Mouse (Mus musculus) layer of hippocampus, postnatal 14 days (tissue): ENCODE data around the gene Gm3625. TPM values are rescaled to one million over a fixed set of nuclear protein-coding genes. Genes with fewer than 3 reads are reported as not detected.
"Not testable (repeated sequence)": the region's sequence is repeated elsewhere in the genome, so short reads cannot be mapped to it uniquely, and the experiment has no call there.

Source experiments
- DNase-seq, 2 experiments: peaks; one replicate each; pipeline ENCODE4 v3.0.0; 2021 to 2022; ENCODE audit warnings: low spot score in 2 of 2, mixed read lengths in 1 of 2
- total RNA-seq, 2 experiments: library from RNA; stranded (reverse); gene quantifications; 2 replicates each; pipeline ENCODE4 v1.2.3; 2021

The Gm3625 gene
- total RNA-seq, 2 experiments from 2014 or later: not detected

GRCm38 (mm10) chr12:4557436-4557835 lies 35.3 kb downstream of the Gm3625 start:
- no peak for DNase-seq

- no peak for DNase-seq
Measured at GRCm38 (mm10) chr12:4556891-4557290, 35.8 kb downstream of the Gm3625 start.

- no peak for DNase-seq
Measured at GRCm38 (mm10) chr12:4555451-4555850, 37.3 kb downstream of the Gm3625 start.

- DNase-seq: not testable (repeated sequence)
Measured at GRCm38 (mm10) chr12:4553704-4554103, 39.0 kb downstream of the Gm3625 start.

GRCm38 (mm10) chr12:4548053-4549013 lies 44.4 kb downstream of the Gm3625 start:
- peak; percentile 82 to 85 for DNase-seq

GRCm38 (mm10) chr12:4547557-4547956 lies 45.2 kb downstream of the Gm3625 start:
- no peak for DNase-seq

GRCm38 (mm10) chr12:4546491-4546890 lies 46.2 kb downstream of the Gm3625 start:
- DNase-seq: no peak

GRCm38 (mm10) chr12:4545425-4545824 lies 47.3 kb downstream of the Gm3625 start:
- no peak for DNase-seq

GRCm38 (mm10) chr12:4544400-4544919 lies 48.3 kb downstream of the Gm3625 start:
- DNase-seq: no peak

Other genes with a start within 250 kb of the Gm3625 start
- 100 to 1,000 TPM; 109 to 115 TPM for gene Ncoa1, start 115.7 kb downstream of the Gm3625 start, total RNA-seq
- gene Itsn2, start 289 bp downstream of the Gm3625 start, total RNA-seq: 10 to 100 TPM; 77.7 to 78.0 TPM
- gene Fam228a, start 145.5 kb upstream of the Gm3625 start, total RNA-seq: 1 to 10 TPM; 2.3 to 3.1 TPM
- gene Pfn4, start 176.1 kb upstream of the Gm3625 start, total RNA-seq: 10 to 100 TPM; 12.4 to 12.6 TPM
- gene Fam228b, start 176.3 kb upstream of the Gm3625 start, total RNA-seq: 10 to 100 TPM; 21.4 to 22.6 TPM
- 10 to 100 TPM; 79.2 to 84.6 TPM for gene Sf3b6, start 224.6 kb upstream of the Gm3625 start, total RNA-seq
- gene Fkbp1b, start 248.7 kb upstream of the Gm3625 start, total RNA-seq: 100 to 1,000 TPM; 106 to 107 TPM